Mouse (Mus musculus): ENCODE data around the gene Xcr1.

- no peak for TF ChIP-seq USF2 (conservative IDR thresholded peaks at IDR 0.05; ENCODE audit: low read depth, low read length)
- TF ChIP-seq RCOR1 (conservative IDR thresholded peaks at IDR 0.05; ENCODE audit: low read depth, low read length), result no peak
- no peak for TF ChIP-seq CTCF (conservative IDR thresholded peaks at IDR 0.05 in 1 of 2, IDR thresholded peaks at IDR 0.05 in 1 of 2; ENCODE audit: low read depth in 2 of 2, low read length in 2 of 2)
- TF ChIP-seq TCF12 (IDR thresholded peaks at IDR 0.05; ENCODE audit: low read depth, low read length), result no peak
- no peak for TF ChIP-seq E2F4 (IDR thresholded peaks at IDR 0.05; ENCODE audit: insufficient replicate concordance, low read depth, low read length)
- TF ChIP-seq ZNF384 (IDR thresholded peaks at IDR 0.05; ENCODE audit: low read depth, low read length), result no peak
- TF ChIP-seq JUND (conservative IDR thresholded peaks at IDR 0.05; ENCODE audit: low read depth, low read length), result no peak
- no peak for TF ChIP-seq MAX (IDR thresholded peaks at IDR 0.05; ENCODE audit: low read length)
- TF ChIP-seq POLR2A (IDR thresholded peaks at IDR 0.05; ENCODE audit: low read depth, low read length), result no peak
- no peak for TF ChIP-seq HCFC1 (IDR thresholded peaks at IDR 0.05; ENCODE audit: low read depth, low read length)
- TF ChIP-seq POLR2AphosphoS2 (IDR thresholded peaks at IDR 0.05; ENCODE audit: low read depth, low read length), result no peak
- TF ChIP-seq USF1 (IDR thresholded peaks at IDR 0.05; ENCODE audit: low read depth, low read length), result no peak
Measured at GRCm38 (mm10) chr9:123808583-123808982, 53.2 kb downstream of the Xcr1 start.

All from CH12.LX (cell line).